Mouse (Mus musculus) heart, postnatal 25 days (tissue): ENCODE measurements around the gene Rbm4. TPM values are rescaled to one million over a fixed set of nuclear protein-coding genes. Genes with fewer than 3 reads are reported as not detected.

ENCODE experiments used
- DNase-seq: peaks from one replicate; pipeline ENCODE4 v3.0.0; 2022; ENCODE audit warnings: low spot score
- intact Hi-C: fragments of 180-260 bp; cut with DNase I; formaldehyde crosslinking; loops from one replicate; pipeline ENCODE4 v1.15.1; 2025
- total RNA-seq, 2 experiments: library from RNA; stranded (reverse); gene quantifications; 2 replicates each; pipeline ENCODE4 v1.2.3; 2021

Rbm4 gene
- total RNA-seq, 2 experiments from 2014 or later: 45.7 to 48.0 TPM

GRCm38 (mm10) chr19:4745681-4746080 lies 48.0 kb downstream of the Rbm4 start:
- no peak for DNase-seq
- intact Hi-C loops: no loop called here

DNA sequence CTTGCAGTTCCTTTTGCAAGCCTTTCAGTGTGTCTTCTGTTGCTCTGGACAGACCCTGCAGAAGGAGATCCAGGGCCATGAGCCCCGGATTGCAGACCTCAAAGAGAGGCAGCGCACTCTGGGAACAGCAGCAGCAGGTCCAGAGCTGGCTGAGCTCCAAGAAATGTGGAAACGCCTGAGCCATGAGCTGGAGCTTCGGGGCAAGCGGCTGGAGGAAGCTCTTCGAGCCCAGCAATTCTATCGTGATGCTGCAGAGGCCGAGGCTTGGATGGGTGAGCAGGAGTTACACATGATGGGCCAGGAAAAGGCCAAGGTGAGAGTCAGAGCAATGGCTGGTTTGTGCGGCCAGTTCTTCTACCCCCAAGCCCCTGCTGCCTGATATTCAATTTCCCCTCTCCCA lies 48.6 kb downstream of the Rbm4 start:
- intact Hi-C loops: no loop called here
- no peak for DNase-seq

- intact Hi-C loops: no loop called here
- no peak for DNase-seq
Observed at GRCm38 (mm10) chr19:4744026-4744425, 49.7 kb downstream of the Rbm4 start.

- DNase-seq: no peak
- intact Hi-C loops: loop anchor here (2.0 kb wide), 2 partner anchors 115 to 247 kb away; no protein-coding TSS in a partner anchor
Observed at GRCm38 (mm10) chr19:4743524-4743923, 50.2 kb downstream of the Rbm4 start.

GRCm38 (mm10) chr19:4742229-4742628 lies 51.5 kb downstream of the Rbm4 start:
- intact Hi-C loops: loop anchor here (2.0 kb wide), 2 partner anchors 113 to 245 kb away; no protein-coding TSS in a partner anchor
- DNase-seq: no peak

- intact Hi-C loops: no loop called here
- no peak for DNase-seq
Observed at GRCm38 (mm10) chr19:4741482-4741881, 52.2 kb downstream of the Rbm4 start.

- DNase-seq: no peak
- intact Hi-C loops: no loop called here
Observed at GRCm38 (mm10) chr19:4739762-4740161, 53.9 kb downstream of the Rbm4 start.

DNA sequence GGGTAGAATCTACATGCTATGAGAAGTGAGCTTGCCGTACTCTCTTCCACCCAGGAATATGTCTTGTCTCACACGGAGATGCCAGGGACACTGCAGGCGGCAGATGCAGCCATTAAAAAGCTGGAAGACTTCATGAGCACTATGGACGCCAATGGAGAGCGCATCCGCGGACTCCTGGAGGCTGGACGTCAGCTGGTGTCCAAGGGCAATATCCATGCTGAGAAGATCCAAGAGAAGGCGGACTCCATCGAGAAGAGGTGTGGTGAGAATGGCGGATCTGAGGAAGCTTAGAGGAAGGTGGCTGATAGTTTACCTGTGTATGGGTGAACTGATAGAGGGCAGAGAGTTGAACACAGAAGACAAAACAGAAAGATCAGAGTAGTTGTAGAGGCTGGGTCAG lies 54.6 kb downstream of the Rbm4 start:
- intact Hi-C loops: no loop called here
- no peak for DNase-seq

DNA sequence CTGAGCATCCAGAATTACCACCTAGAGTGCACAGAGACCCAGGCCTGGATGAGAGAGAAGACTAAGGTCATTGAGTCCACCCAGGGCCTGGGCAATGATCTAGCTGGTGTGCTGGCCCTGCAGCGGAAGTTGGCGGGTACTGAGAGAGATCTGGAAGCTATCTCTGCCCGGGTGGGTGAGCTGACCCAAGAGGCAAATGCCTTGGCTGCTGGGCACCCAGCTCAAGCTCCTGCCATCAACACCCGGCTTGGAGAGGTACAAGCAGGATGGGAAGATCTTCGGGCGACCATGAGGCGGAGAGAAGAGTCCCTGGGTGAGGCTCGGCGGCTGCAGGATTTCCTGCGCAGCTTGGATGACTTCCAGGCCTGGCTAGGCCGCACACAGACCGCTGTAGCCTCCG lies 55.8 kb downstream of the Rbm4 start:
- intact Hi-C loops: no loop called here
- no peak for DNase-seq

Other genes with a start within 250 kb of the Rbm4 start
- 10 to 100 TPM in 1 of 2 experiments, 1 to 10 TPM in 1; 9.5 to 10.5 TPM for gene Lrfn4, start 178.2 kb downstream of the Rbm4 start, total RNA-seq
- gene Rce1, start 168.3 kb downstream of the Rbm4 start, total RNA-seq: 10 to 100 TPM; 10.9 to 11.1 TPM
- gene Gm960, start 95.2 kb downstream of the Rbm4 start, total RNA-seq: not detected
- under 1 TPM; 0.31 to 0.60 TPM for gene Sptbn2, start 82.7 kb downstream of the Rbm4 start, total RNA-seq
- gene Rbm4b, start 37.4 kb downstream of the Rbm4 start, total RNA-seq: 1 to 10 TPM; 6.7 to 7.4 TPM
- 10 to 100 TPM; 12.7 to 17.2 TPM for gene Gm21992, start 17.7 kb upstream of the Rbm4 start, total RNA-seq
- gene Rbm14, start 17.7 kb upstream of the Rbm4 start, total RNA-seq: 10 to 100 TPM; 15.3 to 25.9 TPM
- 10 to 100 TPM; 26.2 to 26.6 TPM for gene Ccs, start 45.4 kb upstream of the Rbm4 start, total RNA-seq
- not detected for gene Ccdc87, start 45.5 kb upstream of the Rbm4 start, total RNA-seq
- 10 to 100 TPM; 77.9 to 82.6 TPM for gene Ctsf, start 61.2 kb upstream of the Rbm4 start, total RNA-seq
- gene Actn3, start 84.0 kb upstream of the Rbm4 start, total RNA-seq: under 1 TPM; 0.42 to 0.53 TPM
- gene Zdhhc24, start 84.8 kb upstream of the Rbm4 start, total RNA-seq: 1 to 10 TPM; 2.6 to 4.0 TPM
- 1 to 10 TPM; 4.0 to 4.1 TPM for gene Bbs1, start 112.7 kb upstream of the Rbm4 start, total RNA-seq
- 10 to 100 TPM; 17.5 to 19.6 TPM for gene Dpp3, start 134.4 kb upstream of the Rbm4 start, total RNA-seq
- 1 to 10 TPM; 1.0 to 1.3 TPM for gene Peli3, start 149.2 kb upstream of the Rbm4 start, total RNA-seq
- 10 to 100 TPM; 70.9 to 73.2 TPM for gene Mrpl11, start 168.2 kb upstream of the Rbm4 start, total RNA-seq
- gene Npas4, start 196.4 kb upstream of the Rbm4 start, total RNA-seq: under 1 TPM in 1 of 2 experiments, not detected in 1; 0.06 TPM
- 10 to 100 TPM; 12.2 to 13.3 TPM for gene Slc29a2, start 230.0 kb upstream of the Rbm4 start, total RNA-seq
- gene B4gat1, start 244.9 kb upstream of the Rbm4 start, total RNA-seq: 10 to 100 TPM; 47.0 to 47.3 TPM
- gene AC124502.3, start 245.0 kb upstream of the Rbm4 start, total RNA-seq: 1 to 10 TPM; 2.2 TPM
- gene Brms1, start 247.5 kb upstream of the Rbm4 start, total RNA-seq: 10 to 100 TPM; 11.4 to 12.3 TPM